Mouse (Mus musculus) CD8-positive naive resting alpha-beta T cell, adult 57 days (primary cell): ENCODE measurements around the gene AI661453. TPM values are rescaled to one million over a fixed set of nuclear protein-coding genes. Genes with fewer than 3 reads are reported as not detected.

Experiments
- total RNA-seq: library from RNA; stranded (reverse); gene quantifications from one replicate; pipeline ENCODE4 v1.2.4, GENCODE M21; 2023

AI661453 gene
- total RNA-seq: 0.09 TPM

DNA sequence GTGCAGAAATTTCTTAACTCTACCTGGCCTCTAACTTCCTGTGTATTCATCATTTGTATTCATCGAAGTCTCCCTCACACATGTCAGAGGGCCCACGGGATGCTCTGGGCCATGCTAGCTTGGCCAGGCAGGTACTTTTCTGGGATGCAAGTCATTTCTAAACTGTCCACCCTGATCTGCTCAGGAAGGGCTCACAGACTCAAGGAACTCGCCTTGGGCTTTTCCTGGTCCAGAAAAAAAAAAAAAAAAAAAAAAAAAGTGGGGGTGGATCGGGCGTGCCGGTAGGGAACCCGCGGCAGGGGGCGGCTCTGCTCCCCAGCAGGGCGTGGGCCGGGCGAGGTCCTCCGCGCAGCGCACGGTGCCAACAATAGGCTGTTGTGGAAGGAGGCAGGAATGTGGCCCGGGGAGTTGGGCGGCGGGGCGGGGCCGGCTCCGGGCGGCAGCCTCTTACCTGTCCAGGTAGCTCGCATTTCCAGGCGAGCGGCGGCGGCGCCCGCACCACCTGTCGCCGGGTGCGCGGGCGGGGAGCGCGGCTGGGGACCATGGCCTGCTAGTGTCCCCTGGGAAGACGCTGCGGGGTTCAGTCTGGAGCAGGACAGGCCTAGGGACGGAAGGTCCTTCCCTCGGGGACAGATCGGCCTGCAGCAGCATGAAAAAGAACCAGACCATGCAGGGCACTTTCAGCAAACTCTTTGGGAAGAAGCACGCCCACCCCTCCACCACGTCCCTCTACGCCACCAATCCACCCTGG lies at the start of gene AI661453:
Gene AI661453, plus strand, starts transcription at position 460 of the 751 bp plus-strand sequence.

DNA sequence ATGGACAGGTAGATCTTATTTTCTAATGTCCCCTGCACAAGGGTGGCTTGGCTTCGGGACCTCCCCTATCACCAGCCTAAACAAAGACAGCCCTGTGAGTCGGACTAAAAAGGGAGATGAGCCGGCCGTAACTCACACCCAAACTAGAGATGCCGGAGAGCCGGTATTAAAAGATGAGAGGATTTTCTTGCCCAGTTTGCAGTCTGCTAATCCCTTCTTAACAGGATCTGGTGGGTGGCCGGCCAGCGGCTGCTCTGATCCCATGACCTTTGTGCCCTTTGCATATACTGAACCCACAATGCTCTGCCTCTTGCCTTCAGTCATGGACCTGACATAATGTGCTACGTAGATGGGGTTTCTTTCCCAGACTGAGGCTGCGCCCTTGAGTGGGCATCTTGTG lies 36.0 kb upstream of the AI661453 start, which contains the start of gene Guca1a:
Gene Guca1a, minus strand, starts transcription at position 134 of the 400 bp plus-strand sequence.

DNA sequence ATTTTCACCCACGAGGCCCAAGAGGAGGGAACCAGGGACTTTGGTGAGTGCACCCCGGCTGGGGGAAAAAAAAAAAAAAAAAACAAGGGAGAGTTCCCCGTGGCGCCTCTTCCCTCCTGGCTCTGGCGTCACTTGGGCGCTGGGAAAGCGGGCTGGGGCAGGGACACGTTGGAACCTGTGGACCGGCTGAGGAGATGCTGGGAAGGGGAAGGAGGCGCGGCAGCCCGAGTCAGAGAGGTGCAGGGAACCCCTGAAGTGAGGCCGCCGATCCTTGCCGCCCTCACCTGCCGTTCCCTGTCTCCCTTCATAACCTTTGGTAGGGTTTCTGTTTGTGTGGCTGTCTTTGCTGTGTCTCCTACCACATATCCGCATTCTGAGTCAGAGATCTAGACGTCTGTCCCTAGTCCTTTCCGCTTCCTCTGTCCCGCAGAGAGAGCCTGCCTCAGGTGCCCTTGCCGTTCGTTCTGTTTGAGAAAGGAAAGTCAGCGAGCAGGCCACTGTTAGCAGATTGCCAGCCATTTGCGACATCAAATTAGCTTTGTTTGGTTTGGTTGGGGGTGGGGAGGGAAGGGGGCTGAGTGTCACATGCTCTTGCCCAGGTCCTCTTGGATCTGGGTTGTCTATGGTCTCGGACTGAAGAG lies 612 bp downstream of the AI661453 start, which contains the start of gene 1700001C19Rik:
Gene 1700001C19Rik, minus strand, starts transcription at position 470 of the 641 bp plus-strand sequence.

DNA sequence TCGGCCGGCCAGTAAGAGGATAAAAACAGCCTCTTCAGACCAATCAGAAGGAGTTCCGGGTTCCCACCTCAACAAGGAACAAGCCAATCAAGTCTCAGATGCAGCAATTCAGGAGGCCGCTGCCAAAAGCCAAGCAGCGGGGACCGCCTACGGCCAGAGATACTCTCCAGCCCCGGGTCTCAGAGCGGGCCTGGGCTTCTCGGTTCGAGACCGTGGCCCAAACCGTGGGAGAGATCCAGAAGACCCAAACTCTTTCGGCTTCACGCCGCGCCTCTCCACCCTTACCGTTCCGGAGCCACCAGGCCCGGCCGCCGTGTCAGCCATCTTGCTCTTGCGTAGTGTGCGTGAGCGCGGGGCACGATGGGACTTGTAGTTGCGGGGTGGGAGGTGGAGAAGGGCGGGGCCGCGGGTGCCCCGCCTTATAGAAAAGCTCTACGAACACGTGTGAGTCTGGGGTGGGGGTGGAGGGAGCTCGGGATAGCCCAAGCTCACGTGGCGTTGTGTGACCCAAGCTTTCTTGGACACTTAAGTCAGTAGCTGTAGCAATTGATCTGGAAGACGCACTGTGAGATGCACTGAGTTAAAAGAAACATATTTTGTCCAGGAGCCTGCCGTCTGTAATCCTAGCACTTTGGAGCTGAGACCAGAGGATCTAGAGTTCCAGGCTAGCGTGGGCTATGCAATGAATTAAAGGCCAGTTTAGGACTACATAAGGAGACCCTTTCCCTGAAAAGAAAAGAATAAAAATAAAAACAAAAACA lies 65.7 kb downstream of the AI661453 start, which contains the start of gene Taf8:
Gene Taf8, minus strand, starts transcription at position 347 of the 761 bp plus-strand sequence.

DNA sequence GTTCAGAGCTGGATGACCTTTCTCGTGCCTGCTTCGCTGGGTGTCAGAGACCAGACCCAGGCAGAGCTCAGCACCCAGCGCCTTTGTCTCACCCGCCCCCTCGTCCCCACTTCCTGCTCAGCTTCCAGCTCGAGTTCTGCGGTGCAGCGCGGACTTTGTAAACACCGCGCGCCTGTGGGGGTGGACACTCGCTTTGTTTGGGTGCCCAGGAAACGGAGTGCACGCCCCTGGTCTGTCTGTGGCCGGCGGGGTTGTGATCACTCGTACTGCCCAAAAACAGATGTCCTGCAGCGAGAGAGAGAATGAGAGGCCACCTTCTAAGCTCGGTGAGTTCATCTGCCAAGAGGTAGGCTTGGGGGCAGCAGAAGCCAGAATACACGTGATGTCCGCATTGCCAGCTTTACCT lies 68.5 kb downstream of the AI661453 start, which contains the start of gene Ccnd3:
Gene Ccnd3, plus strand, starts transcription at position 111 of the 406 bp plus-strand sequence.

Other genes with a start within 250 kb of the AI661453 start
- gene Mrps10, start 67.7 kb upstream of the AI661453 start, total RNA-seq: 22.1 TPM
- 3.9 TPM for gene Guca1b, start 51.2 kb upstream of the AI661453 start, total RNA-seq
- gene Guca1a, start 36.0 kb upstream of the AI661453 start, total RNA-seq: not detected
- gene 1700001C19Rik, start 761 bp downstream of the AI661453 start, total RNA-seq: not detected
- 74.6 TPM for gene Taf8, start 65.7 kb downstream of the AI661453 start, total RNA-seq
- 358 TPM for gene Ccnd3, start 68.4 kb downstream of the AI661453 start, total RNA-seq
- gene Bysl, start 174.9 kb downstream of the AI661453 start, total RNA-seq: 15.1 TPM
- gene Med20, start 175.0 kb downstream of the AI661453 start, total RNA-seq: 59.9 TPM
- gene Gm20517, start 175.0 kb downstream of the AI661453 start, total RNA-seq: 2.7 TPM
- 5.6 TPM for gene Usp49, start 194.1 kb downstream of the AI661453 start, total RNA-seq